Mouse (Mus musculus) mammary gland, adult 2 months (tissue): ENCODE data around the gene A330070K13Rik. TPM values are rescaled to one million over a fixed set of nuclear protein-coding genes. Genes with fewer than 3 reads are reported as not detected.

ENCODE experiments used
- polyA plus RNA-seq: library from polyadenylated mRNA; depleted of rRNA; stranded (reverse); fragments of >200 nt; gene quantifications from 2 replicates; pipeline ENCODE4 v1.2.3, GENCODE M21; 2012; ENCODE audit warnings: low replicate concordance; rRNA removed

Gene A330070K13Rik
- not detected in 2 replicates for polyA plus RNA-seq

DNA sequence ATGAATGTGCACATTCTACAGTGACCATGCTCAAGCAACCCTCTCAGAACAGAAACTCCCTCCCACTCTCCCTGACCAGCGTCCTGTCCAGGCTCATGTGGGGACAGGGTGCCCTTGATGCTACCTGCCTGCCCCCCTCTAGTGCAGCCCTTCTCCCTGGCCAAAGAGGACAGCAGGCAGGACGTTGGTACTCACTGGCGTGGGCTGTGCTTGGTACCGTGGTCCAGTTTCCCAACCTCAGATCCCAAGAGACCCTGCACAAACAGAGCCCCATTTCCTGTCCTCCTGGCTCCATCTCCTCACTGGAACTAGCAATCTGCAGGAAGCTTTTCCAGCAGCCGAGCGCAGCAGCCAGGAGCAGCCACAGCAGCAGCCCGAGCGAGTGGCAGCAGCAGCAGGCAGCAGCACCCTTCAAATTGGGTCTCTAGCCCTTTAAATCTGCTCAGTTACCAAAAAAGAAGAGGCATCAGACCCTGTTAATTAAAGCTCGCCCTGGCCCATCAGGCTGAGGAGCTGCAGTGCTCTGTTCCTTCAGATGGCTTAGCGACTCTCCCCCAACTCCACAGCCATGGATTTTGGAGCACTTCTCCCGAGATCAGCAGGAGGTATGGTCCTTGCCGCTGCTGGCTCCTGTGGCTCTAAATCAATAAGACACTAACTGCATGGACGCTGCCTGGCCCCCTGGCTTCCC, at the start of gene A330070K13Rik:
TSS of gene A330070K13Rik (minus strand) at position 410 of the 691 bp plus-strand sequence.

GRCm38 (mm10) chr5:130369237-130369636, 15.2 kb downstream of the A330070K13Rik start, which contains the start of gene Caln1:
Gene Caln1, plus strand, starts transcription at chr5:130369455.

Other genes starting within 250 kb of the A330070K13Rik start
- 6.4 and 12.7 TPM in 2 replicates for gene Kctd7, start 239.8 kb downstream of the A330070K13Rik start, polyA plus RNA-seq
- 20.7 and 34.6 TPM in 2 replicates for gene Rabgef1, start 212.8 kb downstream of the A330070K13Rik start, polyA plus RNA-seq
- 35.4 and 36.4 TPM in 2 replicates for gene Tmem248, start 167.6 kb downstream of the A330070K13Rik start, polyA plus RNA-seq
- gene Sbds, start 129.1 kb downstream of the A330070K13Rik start, polyA plus RNA-seq, result 22.3 and 23.1 TPM in 2 replicates
- gene Tyw1, start 129.0 kb downstream of the A330070K13Rik start, polyA plus RNA-seq, result 8.8 and 10.7 TPM in 2 replicates
- gene Caln1, start 15.2 kb downstream of the A330070K13Rik start, polyA plus RNA-seq, result not detected in 2 replicates